Mouse (Mus musculus) liver, embryonic 11.5 days (tissue): ENCODE measurements at regions not wholly inside any gene's neighbourhood (a gene's known extent, or its start where the extent isn't known, plus 50 kb on each side); places are given as distances from the start of the nearest gene placed in this dataset.

Experiments
- ATAC-seq: fragments of 200-750 bp; cut with Nextera tagmentation; replicated peaks from 2 replicates; pipeline ENCODE4 v1.8.0; 2017; ENCODE audit warnings: moderate number of reproducible peaks, mild to moderate bottlenecking, moderate TSS enrichment, moderate library complexity; ENCODE audit not compliant: low FRiP score
- DNase-seq: peaks from one replicate; pipeline ENCODE4 v3.0.0-alpha.2; 2017; ENCODE audit warnings: low spot score
- H3K27ac ChIP-seq: fragments of 300-500 bp; sonication (generic); 2 replicates; pipeline ENCODE4 v1.5.1; 2014; ENCODE audit warnings: mild to moderate bottlenecking, low read depth, low read length, control low read depth
- H3K27me3 ChIP-seq: fragments of 300-500 bp; sonication (generic); replicated peaks from 2 replicates; pipeline ENCODE4 v1.6.1; 2014; ENCODE audit warnings: low read length, mixed read lengths; ENCODE audit not compliant: control insufficient read depth, insufficient read depth
- H3K36me3 ChIP-seq: fragments of 300-500 bp; sonication (generic); 2 replicates; pipeline ENCODE4 v1.6.1; 2014; ENCODE audit warnings: mild to moderate bottlenecking, low read length, moderate library complexity, mixed read lengths; ENCODE audit not compliant: control insufficient read depth, insufficient read depth
- H3K4me1 ChIP-seq: fragments of 300-500 bp; sonication (generic); replicated peaks from 2 replicates; pipeline ENCODE4 v1.6.1; 2014; ENCODE audit warnings: low read length, mixed read lengths; ENCODE audit not compliant: control insufficient read depth, insufficient read depth
- H3K4me2 ChIP-seq: fragments of 300-500 bp; sonication (generic); 2 replicates; pipeline ENCODE4 v1.6.1; 2014; ENCODE audit warnings: mild to moderate bottlenecking, control low read depth, moderate library complexity
- H3K4me3 ChIP-seq: fragments of 300-500 bp; sonication (generic); 2 replicates; pipeline ENCODE4 v1.5.1; 2014; ENCODE audit warnings: low read depth, low read length, control low read depth
- H3K9ac ChIP-seq: fragments of 300-500 bp; sonication (generic); 2 replicates; pipeline ENCODE4 v1.6.1; 2014; ENCODE audit warnings: low read depth, low read length, control low read depth
- H3K9me3 ChIP-seq: fragments of 300-500 bp; sonication (generic); 2 replicates; pipeline ENCODE4 v1.6.1; 2016; ENCODE audit warnings: low read length, inconsistent platforms, mixed read lengths; ENCODE audit not compliant: control insufficient read depth
- WGBS: fragments of 180-500 bp; shearing (Covaris S2); extraction: QIAGEN DNeasy Blood & Tissue Kit; methylation state at CpG from one replicate; pipeline ENCODE4 v1.1.7; 2014; 5-methylcytosine and 5-hydroxymethylcytosine counted together

DNA sequence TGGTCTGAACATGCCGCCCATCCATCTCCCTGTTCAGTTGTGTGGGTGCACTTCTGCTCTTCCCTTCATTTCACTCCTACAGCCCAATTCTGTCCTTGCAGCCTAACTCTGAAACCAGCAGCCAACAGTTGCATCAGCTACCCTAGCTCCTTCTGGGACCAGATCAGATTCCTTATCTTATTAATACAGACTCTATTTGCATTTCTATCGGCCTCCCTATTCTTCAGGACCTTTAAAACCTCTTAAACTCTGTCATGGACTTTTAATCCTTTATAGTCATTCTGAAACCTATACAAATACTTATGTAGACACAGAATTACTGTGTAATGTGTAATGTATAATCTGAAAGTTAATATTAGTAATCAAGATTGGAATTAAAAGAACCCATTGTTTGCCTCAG, 195.9 kb upstream of the Thbs1 start:
- Histone ChIP-seq H3K4me3 (no peak overlapping the region), H3K27me3 (no peaks in the 10 kb centered on the region), H3K4me1 (no peaks in the 10 kb centered on the region), H3K9ac (no peak overlapping the region), H3K27ac (no peak overlapping the region), H3K9me3 (no peaks in the 10 kb centered on the region), H3K36me3 (no peaks in the 10 kb centered on the region), H3K4me2 (no peak overlapping the region)
- ATAC-seq (no peak), DNase-seq (no peak)
- WGBS = 78% methylated on average over 2 of the region's 2 CpGs

DNA sequence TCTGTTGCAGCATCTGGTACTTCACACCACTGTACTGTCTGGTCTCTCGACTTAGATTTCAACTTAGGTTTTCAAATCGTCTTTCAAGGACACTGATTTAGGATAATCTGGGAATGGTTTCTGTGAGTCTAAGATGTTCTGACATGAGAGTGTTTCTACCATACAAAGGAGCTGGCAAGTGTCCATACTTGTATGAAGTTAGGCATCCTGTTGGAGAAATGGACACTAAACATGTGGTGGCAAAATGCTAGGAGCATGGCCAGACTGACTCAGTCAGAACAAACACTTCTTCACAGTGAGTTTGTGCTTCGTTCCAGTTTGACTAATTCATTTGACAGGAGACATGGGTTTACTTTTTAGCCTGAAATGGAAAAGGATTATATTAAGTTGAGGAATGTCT, 194.5 kb upstream of the Thbs1 start:
- H3K4me2 ChIP-seq = no peak overlapping the region
- DNase-seq (no peak), ATAC-seq (no peak)
- H3K4me1 ChIP-seq = no peaks in the 10 kb centered on the region
- H3K4me3 ChIP-seq = no peak overlapping the region
- H3K36me3 ChIP-seq = no peaks in the 10 kb centered on the region
- no peaks in the 10 kb centered on the region for H3K27me3 ChIP-seq
- WGBS = 67% methylated on average over 3 of the region's 3 CpGs
- no peaks in the 10 kb centered on the region for H3K9me3 ChIP-seq
- no peak overlapping the region for H3K9ac ChIP-seq
- no peak overlapping the region for H3K27ac ChIP-seq

DNA sequence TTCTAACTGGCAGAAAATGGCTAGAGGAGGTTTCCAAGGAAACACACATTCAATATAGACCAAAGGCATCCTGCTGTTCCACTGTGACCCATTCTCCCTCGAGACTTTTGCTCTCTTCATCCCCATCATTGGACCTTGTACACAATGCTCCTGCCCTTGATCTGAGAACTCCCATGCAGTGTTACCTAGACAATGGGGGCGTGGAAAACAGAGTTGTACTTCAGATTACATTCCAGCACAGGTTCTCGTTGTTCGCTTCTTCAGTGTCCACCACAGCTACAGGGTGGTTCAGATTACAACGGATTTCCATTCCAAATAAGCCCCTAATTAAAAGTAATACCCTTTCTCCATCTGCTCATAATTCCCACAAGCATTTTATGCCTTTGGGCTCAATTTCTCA, 186.8 kb upstream of the Thbs1 start:
- Histone ChIP-seq H3K4me2 (no peak overlapping the region), H3K27me3 (no peaks in the 10 kb centered on the region), H3K9ac (no peak overlapping the region), H3K4me1 (no peaks in the 10 kb centered on the region), H3K9me3 (no peaks in the 10 kb centered on the region), H3K36me3 (no peaks in the 10 kb centered on the region), H3K27ac (no peak overlapping the region), H3K4me3 (no peak overlapping the region)
- WGBS = 77% methylated on average over 5 of the region's 5 CpGs
- ATAC-seq = no peak
- no peak for DNase-seq

DNA sequence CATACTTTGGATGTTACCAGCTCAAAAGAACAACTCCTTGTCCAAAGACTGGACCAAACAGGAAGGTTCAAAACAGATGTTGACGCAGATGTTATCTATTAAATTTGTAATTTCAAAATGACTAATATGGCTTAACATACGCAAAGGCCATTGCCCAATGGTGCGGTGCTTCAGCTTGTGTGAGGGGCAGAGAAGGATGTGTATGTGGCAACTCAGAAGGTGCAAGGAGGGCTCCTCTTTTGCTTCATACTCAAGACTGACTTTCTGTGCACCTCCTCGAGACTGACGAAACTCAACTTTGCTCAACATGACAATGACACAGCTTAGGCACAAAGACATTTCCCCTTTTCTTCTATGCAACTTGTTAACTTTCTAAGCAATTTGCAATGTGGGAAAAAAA, 186.3 kb upstream of the Thbs1 start:
- DNase-seq (no peak), ATAC-seq (no peak)
- H3K27ac ChIP-seq = no peak overlapping the region
- H3K9ac ChIP-seq = no peak overlapping the region
- WGBS = 86% methylated on average over 5 of the region's 5 CpGs
- H3K9me3 ChIP-seq = no peaks in the 10 kb centered on the region
- no peak overlapping the region for H3K4me2 ChIP-seq
- H3K4me3 ChIP-seq = no peak overlapping the region
- H3K27me3 ChIP-seq = no peaks in the 10 kb centered on the region
- no peaks in the 10 kb centered on the region for H3K36me3 ChIP-seq
- no peaks in the 10 kb centered on the region for H3K4me1 ChIP-seq

DNA sequence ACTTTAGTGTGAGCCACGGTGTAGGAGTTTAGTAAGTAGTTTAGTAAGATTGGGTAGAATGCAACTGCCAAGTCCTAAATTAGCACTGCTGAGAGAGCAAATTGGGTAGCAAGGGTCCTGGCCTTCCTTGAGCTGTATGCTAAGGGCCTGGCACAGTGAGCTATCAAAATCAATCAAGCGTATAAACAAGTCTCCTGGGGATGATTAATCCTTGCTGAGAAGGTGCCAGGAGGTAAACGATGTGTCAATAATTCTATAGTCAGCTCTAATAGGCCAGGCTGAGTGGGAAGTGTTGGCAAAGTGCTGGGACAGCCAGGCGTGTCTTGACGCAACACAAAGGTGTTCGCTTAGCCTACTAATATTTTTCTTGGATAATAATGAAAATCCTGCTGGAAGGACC, 183.6 kb upstream of the Thbs1 start:
- Histone ChIP-seq H3K27me3 (no peaks in the 10 kb centered on the region), H3K9me3 (no peaks in the 10 kb centered on the region), H3K27ac (no peak overlapping the region), H3K9ac (no peak overlapping the region), H3K4me3 (no peak overlapping the region), H3K4me1 (no peaks in the 10 kb centered on the region), H3K4me2 (no peak overlapping the region), H3K36me3 (no peaks in the 10 kb centered on the region)
- WGBS = 57% methylated on average over 6 of the region's 6 CpGs
- no peak for DNase-seq
- no peak for ATAC-seq

DNA sequence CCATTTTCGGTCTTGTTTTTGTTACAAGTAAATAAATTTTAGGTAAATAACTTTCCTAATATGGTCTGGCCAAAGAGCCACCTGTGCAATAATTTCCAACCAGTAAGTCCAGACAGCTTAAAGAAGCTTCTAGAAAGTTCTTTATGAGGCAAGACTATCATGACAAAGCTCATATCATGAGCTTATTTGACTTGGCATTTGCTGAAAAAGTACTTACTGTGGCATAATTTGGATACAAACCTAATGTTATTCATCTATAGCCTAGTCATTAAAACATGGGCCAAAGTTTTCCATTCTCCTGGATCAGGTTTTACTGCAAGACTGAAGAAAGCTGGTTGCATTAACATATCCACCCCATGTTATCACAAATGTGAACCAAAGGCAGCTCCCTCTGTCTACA, 182.1 kb upstream of the Thbs1 start:
- Histone ChIP-seq H3K36me3 (no peaks in the 10 kb centered on the region), H3K27ac (no peak overlapping the region), H3K4me1 (no peaks in the 10 kb centered on the region), H3K4me3 (no peak overlapping the region), H3K4me2 (no peak overlapping the region), H3K27me3 (no peaks in the 10 kb centered on the region), H3K9me3 (no peaks in the 10 kb centered on the region), H3K9ac (no peak overlapping the region)
- DNase-seq (no peak), ATAC-seq (no peak)
- WGBS = 90% methylated on average over 1 of the region's 1 CpGs

DNA sequence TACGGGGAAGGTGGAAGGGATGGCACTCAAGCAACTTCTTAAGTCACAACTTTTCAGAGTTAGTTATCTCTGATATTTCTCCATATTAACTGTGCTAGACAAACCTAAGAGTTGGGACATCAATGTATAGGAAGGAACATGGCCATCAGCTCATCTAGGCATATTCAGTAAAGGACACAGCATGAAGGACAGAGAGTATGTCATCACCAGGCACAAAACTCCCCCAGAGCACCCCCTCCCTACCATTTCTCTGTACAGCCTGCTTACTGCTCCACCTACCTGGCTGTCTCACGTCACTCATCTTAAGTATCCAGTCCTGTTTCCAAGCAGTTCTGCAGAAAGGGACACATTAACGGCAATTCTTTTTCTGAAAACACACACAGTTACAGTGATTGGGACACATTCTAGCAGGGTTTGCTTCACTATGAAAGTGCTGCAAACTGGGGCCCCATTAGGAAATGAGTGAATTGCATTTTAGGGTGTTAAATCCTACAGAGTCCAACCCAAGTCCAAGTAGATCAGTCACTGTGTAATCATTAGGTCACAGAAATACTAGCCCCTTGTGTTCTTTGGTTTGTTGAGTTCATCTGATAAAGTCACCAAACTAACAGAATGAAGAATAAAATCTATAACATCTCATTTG, 180.7 kb upstream of the Thbs1 start:
- DNase-seq (no peak), ATAC-seq (no peak)
- no peaks in the 10 kb centered on the region for H3K9me3 ChIP-seq
- no peaks in the 10 kb centered on the region for H3K27me3 ChIP-seq
- no peaks in the 10 kb centered on the region for H3K4me1 ChIP-seq
- no peaks in the 10 kb centered on the region for H3K36me3 ChIP-seq
- no peak overlapping the region for H3K9ac ChIP-seq
- H3K4me3 ChIP-seq = no peak overlapping the region
- H3K4me2 ChIP-seq = no peak overlapping the region
- WGBS = 87% methylated on average over 3 of the region's 3 CpGs
- H3K27ac ChIP-seq = no peak overlapping the region

DNA sequence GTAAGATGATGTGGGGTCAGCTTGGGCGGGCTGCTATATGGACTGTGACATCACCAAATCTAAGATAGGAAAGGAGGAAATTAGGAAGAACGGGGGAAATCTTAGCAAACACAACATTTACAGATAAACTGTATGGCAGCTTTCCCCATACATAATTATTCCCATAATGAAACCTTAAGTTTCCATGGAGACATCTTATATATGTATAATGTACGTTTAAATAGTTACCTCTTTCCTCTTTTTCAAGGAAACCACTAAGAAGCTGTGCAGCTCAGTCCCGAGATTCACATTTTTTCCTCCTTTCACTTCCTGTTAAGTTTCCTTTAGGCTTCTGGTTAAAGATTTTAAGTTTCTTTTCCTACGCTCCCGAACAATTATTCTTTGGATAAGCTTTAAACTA, 175.1 kb upstream of the Thbs1 start:
- Histone ChIP-seq H3K4me2 (no peak overlapping the region), H3K27ac (no peak overlapping the region), H3K36me3 (no peaks in the 10 kb centered on the region), H3K4me1 (no peaks in the 10 kb centered on the region), H3K9me3 (no peaks in the 10 kb centered on the region), H3K9ac (no peak overlapping the region), H3K27me3 (no peaks in the 10 kb centered on the region), H3K4me3 (no peak overlapping the region)
- 69% methylated on average over 6 of the region's 6 CpGs for WGBS
- ATAC-seq (no peak), DNase-seq (no peak)

DNA sequence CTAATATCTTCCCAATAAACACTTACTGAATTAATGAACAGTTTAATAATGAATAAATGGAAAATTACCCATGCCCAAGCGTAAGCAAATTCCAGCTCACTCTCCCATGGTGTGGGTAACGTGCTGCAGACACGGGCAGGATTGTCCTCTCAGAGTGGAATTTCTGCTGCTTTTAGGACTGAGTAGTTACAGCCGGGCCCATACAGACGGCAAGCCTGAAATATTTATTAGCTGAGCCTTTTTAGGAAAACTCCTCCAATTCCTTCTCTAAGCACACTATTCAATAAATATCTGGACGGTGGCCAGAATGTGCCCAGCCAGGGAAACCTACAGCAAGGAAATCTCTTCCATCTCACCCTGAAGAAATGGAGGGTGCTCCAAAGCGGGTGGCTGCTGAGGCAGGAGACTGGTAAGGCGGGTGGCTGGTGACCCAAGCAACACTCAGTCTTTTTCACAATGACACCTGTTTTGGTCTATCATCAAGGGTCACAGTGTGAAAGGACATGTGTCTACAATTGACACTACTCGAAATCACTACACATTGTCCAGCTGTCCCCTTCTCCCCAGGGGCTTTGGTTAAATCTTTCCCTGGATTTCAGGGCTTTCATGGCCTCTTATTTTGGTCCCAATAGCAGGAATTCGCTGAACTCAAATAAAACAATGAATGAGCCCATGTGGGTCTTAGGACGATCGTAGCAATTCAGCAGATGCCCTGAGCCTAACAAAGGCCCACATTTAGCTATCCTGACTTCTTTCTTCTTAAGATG, 173.2 kb upstream of the Thbs1 start:
- H3K27ac ChIP-seq = no peak overlapping the region
- ATAC-seq (no peak), DNase-seq (no peak)
- no peaks in the 10 kb centered on the region for H3K27me3 ChIP-seq
- H3K4me1 ChIP-seq = no peaks in the 10 kb centered on the region
- no peak overlapping the region for H3K4me2 ChIP-seq
- no peak overlapping the region for H3K9ac ChIP-seq
- WGBS = 83% methylated on average over 12 of the region's 12 CpGs
- H3K36me3 ChIP-seq = no peaks in the 10 kb centered on the region
- H3K9me3 ChIP-seq = no peaks in the 10 kb centered on the region
- H3K4me3 ChIP-seq = no peak overlapping the region
